Comparison of ENCODE assay signal across 8 mouse cellular contexts in genomic region chr1:181839746-181840366, GRCm38 (mm10). TPM values are rescaled to one million over a fixed set of nuclear protein-coding genes. Genes with fewer than 3 reads are reported as not detected.
DNase-seq lines count a peak whose midpoint lies in the region; ATAC-seq and TF ChIP-seq lines count a peak whose summit lies in the region.

No protein-coding gene starts in this region.

- no peak for DNase-seq in lung, adult 2 months
- DNase-seq in lung, postnatal 10 days: no peak
- DNase-seq in cerebellum, adult 18-20 months: no peak
- DNase-seq in kidney, adult 18-20 months: no peak

- H3K9me3 ChIP-seq in forebrain, embryonic 12.5 days: no peaks in the 10 kb centered on the region
- H3K9me3 ChIP-seq in liver, embryonic 12.5 days (replicated peaks): no peaks in the 10 kb centered on the region
- H3K9me3 ChIP-seq in stomach, embryonic 14.5 days (ENCODE audit: control insufficient read depth, low read depth, low read length): no peaks in the 10 kb centered on the region

- H3K4me1 ChIP-seq in lung, adult 2 months (ENCODE audit: control insufficient read depth, insufficient read depth, low read length): peaks cover 17% of the 10 kb centered on the region
- peaks cover 28% of the 10 kb centered on the region for H3K4me1 ChIP-seq in forebrain, embryonic 12.5 days
- H3K4me1 ChIP-seq in liver, embryonic 12.5 days: peaks cover 50% of the 10 kb centered on the region
- H3K4me1 ChIP-seq in stomach, embryonic 14.5 days (ENCODE audit: control insufficient read depth, insufficient read depth, low read length): peaks cover 21% of the 10 kb centered on the region

- TF ChIP-seq CTCF in lung, adult 2 months (IDR thresholded peaks at IDR 0.05; ENCODE audit: insufficient read depth, low read length): no peak

- no peak overlapping the region for H3K27ac ChIP-seq in forebrain, embryonic 12.5 days
- peak overlapping the region; percentile 48 for H3K27ac ChIP-seq in liver, embryonic 12.5 days
- no peak overlapping the region for H3K27ac ChIP-seq in stomach, embryonic 14.5 days (ENCODE audit: low read length)

- H3K4me3 ChIP-seq in lung, adult 2 months (replicated peaks; ENCODE audit: extremely low read depth, low read depth, low read length): peak overlapping the region; percentile 13
- H3K4me3 ChIP-seq in forebrain, embryonic 12.5 days (replicated peaks): peak overlapping the region; percentile 89
- peak overlapping the region; percentile 93 for H3K4me3 ChIP-seq in liver, embryonic 12.5 days
- H3K4me3 ChIP-seq in stomach, embryonic 14.5 days (ENCODE audit: low read depth, low read length): peak overlapping the region; percentile 19; the same call in 1 of the 2 replicates

- TF ChIP-seq POLR2A in lung, adult 2 months (IDR thresholded peaks at IDR 0.05; ENCODE audit: borderline replicate concordance, extremely low read depth, low read depth, low read length): no peak

- peak overlapping the region; percentile 94 for H3K9ac ChIP-seq in forebrain, embryonic 12.5 days
- H3K9ac ChIP-seq in liver, embryonic 12.5 days: peak overlapping the region; percentile 97
- no peak overlapping the region for H3K9ac ChIP-seq in stomach, embryonic 14.5 days (replicated peaks; ENCODE audit: low read depth, low read length)

- H3K27me3 ChIP-seq in forebrain, embryonic 12.5 days: no peaks in the 10 kb centered on the region
- no peaks in the 10 kb centered on the region for H3K27me3 ChIP-seq in liver, embryonic 12.5 days (replicated peaks)
- H3K27me3 ChIP-seq in stomach, embryonic 14.5 days (ENCODE audit: control insufficient read depth, insufficient read depth, low read length): no peaks in the 10 kb centered on the region

- H3K4me2 ChIP-seq in forebrain, embryonic 12.5 days: peak overlapping the region; percentile 65
- peak overlapping the region; percentile 86 for H3K4me2 ChIP-seq in liver, embryonic 12.5 days
- peak overlapping the region; percentile 89 for H3K4me2 ChIP-seq in stomach, embryonic 14.5 days (replicated peaks; ENCODE audit: low read depth, low read length)

- ATAC-seq in forebrain, embryonic 12.5 days (ENCODE audit: low FRiP score): no peak
- ATAC-seq in liver, embryonic 12.5 days: no peak
- ATAC-seq in stomach, embryonic 14.5 days (ENCODE audit: insufficient number of reproducible peaks, insufficient read depth, low FRiP score, low read depth): no peak
- no peak for ATAC-seq in erythroid progenitor cell, adult 5-6 weeks (replicated peaks; ENCODE audit: low FRiP score, poor library complexity, severe bottlenecking)

- WGBS in lung, adult 2 months: 7% methylated on average over 6 of the region's 6 CpGs
- 7% methylated on average over 6 of the region's 6 CpGs for WGBS in forebrain, embryonic 12.5 days
- 7% methylated on average over 6 of the region's 6 CpGs for WGBS in liver, embryonic 12.5 days (ENCODE audit: insufficient replicate concordance)
- WGBS in stomach, embryonic 14.5 days: 12% methylated on average over 6 of the region's 6 CpGs

- H3K36me3 ChIP-seq in forebrain, embryonic 12.5 days (replicated peaks): peaks cover 26% of the 10 kb centered on the region
- H3K36me3 ChIP-seq in liver, embryonic 12.5 days: peaks cover 53% of the 10 kb centered on the region
- H3K36me3 ChIP-seq in stomach, embryonic 14.5 days (ENCODE audit: control insufficient read depth, insufficient read depth, low read length): peaks cover 21% of the 10 kb centered on the region

RNA-seq across cellular contexts. Expression of gene Lbr, which starts 3.0 kb away (rescaled TPM):
- polyA plus RNA-seq in lung, adult 2 months (2012; rRNA removed): 24.3 and 30.0 TPM in 2 replicates
- 151 and 161 TPM in 2 replicates for polyA plus RNA-seq in forebrain, embryonic 12.5 days (2016; fragmentation: Nextera tagmentation; extraction: Ambion mirVana)
- 284 and 296 TPM in 2 replicates for polyA plus RNA-seq in liver, embryonic 12.5 days (2016; fragmentation: Nextera tagmentation; extraction: Ambion mirVana)
- polyA plus RNA-seq in stomach, embryonic 14.5 days (2014; fragmentation: Nextera tagmentation; extraction: Ambion mirVana): 126 and 131 TPM in 2 replicates
- total RNA-seq in erythroid progenitor cell, adult 5-6 weeks (2015; ENCODE audit: low replicate concordance): 1,180 and 1,371 TPM in 2 replicates
- total RNA-seq in erythroid progenitor cell, adult 5-6 weeks (2017; ENCODE audit: low replicate concordance): 1,191 and 1,354 TPM in 2 replicates

Comparison
In these comparisons a context has a peak if more than half of its experiments do, and no peak if none do; other contexts are left out.
1. H3K4me3 ChIP-seq: peak in every context shown above with its lines; median percentile 93 in liver, embryonic 12.5 days; 89 in forebrain, embryonic 12.5 days; 19 in stomach, embryonic 14.5 days; 13 in lung, adult 2 months.